Mouse (Mus musculus) lung, adult 2 months (tissue): Measurements from ENCODE around the gene Trim62.

ENCODE experiments used
- CTCF ChIP-seq: fragments of 200-500 bp; IDR thresholded peaks from 2 replicates; pipeline ENCODE4 v1.5.1; 2011; ENCODE audit warnings: mild to moderate bottlenecking, low read length, control low read depth; ENCODE audit not compliant: insufficient read depth
- POLR2A ChIP-seq: fragments of 200-500 bp; IDR thresholded peaks from 2 replicates; pipeline ENCODE4 v1.6.1; 2011; ENCODE audit warnings: low read depth, mild to moderate bottlenecking, control low read depth, low read length, borderline replicate concordance; ENCODE audit errors: extremely low read depth

DNA sequence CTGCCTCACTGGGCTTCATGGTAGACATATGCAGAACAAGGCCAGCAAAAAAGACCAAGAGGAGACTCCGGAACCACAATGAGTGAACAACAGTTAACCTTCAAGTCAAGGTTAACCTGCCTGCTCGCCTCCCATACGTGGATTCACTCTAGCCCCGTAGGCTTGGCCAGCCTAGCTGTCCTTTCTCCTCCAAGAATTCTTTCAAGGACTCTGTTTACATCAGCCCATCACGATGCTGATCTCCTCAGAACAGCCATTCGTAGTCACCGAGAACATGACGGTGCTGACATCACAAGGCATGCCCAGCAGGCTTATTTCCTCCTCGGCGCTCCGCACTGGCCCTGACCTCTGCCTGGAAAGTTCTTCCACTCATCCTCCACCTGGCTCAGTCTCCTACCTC, 74.8 kb downstream of the Trim62 start:
- no peak for TF ChIP-seq CTCF
- TF ChIP-seq POLR2A, result no peak
